Mouse (Mus musculus): ENCODE results near the gene C130050O18Rik.

C130050O18Rik gene

GRCm38 (mm10) chr5:139404801-139405401, at the start of gene C130050O18Rik:
Gene C130050O18Rik (plus strand): TSS chr5:139405280.
- no peak for DNase-seq (ENCODE audit: low read depth, low spot score)

GRCm38 (mm10) chr5:139358653-139359052, 46.4 kb upstream of the C130050O18Rik start:
- DNase-seq (ENCODE audit: low read depth, low spot score) = no peak

- no peak for DNase-seq (ENCODE audit: low read depth, low spot score)
Observed at GRCm38 (mm10) chr5:139359244-139359643, 45.8 kb upstream of the C130050O18Rik start.

- no peak for DNase-seq (ENCODE audit: low read depth, low spot score)
Observed at GRCm38 (mm10) chr5:139363858-139364257, 41.2 kb upstream of the C130050O18Rik start.

- no peak for DNase-seq (ENCODE audit: low read depth, low spot score)
Observed at GRCm38 (mm10) chr5:139364260-139364910, 40.7 kb upstream of the C130050O18Rik start.

- no peak for DNase-seq (ENCODE audit: low read depth, low spot score)
Observed at GRCm38 (mm10) chr5:139364911-139365571, 40.0 kb upstream of the C130050O18Rik start.

GRCm38 (mm10) chr5:139365827-139366226, 39.3 kb upstream of the C130050O18Rik start:
- no peak for DNase-seq (ENCODE audit: low read depth, low spot score)

GRCm38 (mm10) chr5:139366484-139366883, 38.6 kb upstream of the C130050O18Rik start:
- DNase-seq (ENCODE audit: low read depth, low spot score) = no peak

GRCm38 (mm10) chr5:139367884-139368458, 37.1 kb upstream of the C130050O18Rik start:
- no peak for DNase-seq (ENCODE audit: low read depth, low spot score)

GRCm38 (mm10) chr5:139368638-139369320, 36.3 kb upstream of the C130050O18Rik start:
- DNase-seq (ENCODE audit: low read depth, low spot score) = no peak

- DNase-seq (ENCODE audit: low read depth, low spot score) = no peak
Observed at GRCm38 (mm10) chr5:139370336-139370735, 34.7 kb upstream of the C130050O18Rik start.

GRCm38 (mm10) chr5:139371118-139371517, 34.0 kb upstream of the C130050O18Rik start:
- no peak for DNase-seq (ENCODE audit: low read depth, low spot score)

GRCm38 (mm10) chr5:139371631-139372401, 33.3 kb upstream of the C130050O18Rik start:
- peak; percentile 79 for DNase-seq (ENCODE audit: low read depth, low spot score)

- no peak for DNase-seq (ENCODE audit: low read depth, low spot score)
Observed at GRCm38 (mm10) chr5:139373126-139373525, 32.0 kb upstream of the C130050O18Rik start.

- DNase-seq (ENCODE audit: low read depth, low spot score) = no peak
Observed at GRCm38 (mm10) chr5:139373889-139374444, 31.1 kb upstream of the C130050O18Rik start.

- no peak for DNase-seq (ENCODE audit: low read depth, low spot score)
Observed at GRCm38 (mm10) chr5:139374841-139375240, 30.2 kb upstream of the C130050O18Rik start.

GRCm38 (mm10) chr5:139377468-139378270, 27.4 kb upstream of the C130050O18Rik start, which contains the start of gene Gpr146:
Gene Gpr146 (plus strand): TSS chr5:139377697.
- no peak for DNase-seq (ENCODE audit: low read depth, low spot score)

GRCm38 (mm10) chr5:139378271-139378556, 26.9 kb upstream of the C130050O18Rik start:
- no peak for DNase-seq (ENCODE audit: low read depth, low spot score)

- DNase-seq (ENCODE audit: low read depth, low spot score) = no peak
Observed at GRCm38 (mm10) chr5:139378986-139379629, 26.0 kb upstream of the C130050O18Rik start.
